Mouse (Mus musculus) heart, embryonic 10.5 days (tissue): Measurements from ENCODE around the gene Ube2f. TPM values are rescaled to one million over a fixed set of nuclear protein-coding genes. Genes with fewer than 3 reads are reported as not detected.
A peak's percentile ranks its signal among the peaks of the same experiment; 100 is the strongest.

Experiments used
- DNase-seq: peaks from one replicate; pipeline ENCODE4 v3.0.0-alpha.2; 2017; ENCODE audit warnings: low spot score
- H3K27ac ChIP-seq: fragments of 300-500 bp; sonication (generic); 2 replicates; pipeline ENCODE4 v1.5.1; 2016; ENCODE audit warnings: mild to moderate bottlenecking
- H3K27me3 ChIP-seq: fragments of 300-500 bp; sonication (generic); 2 replicates; pipeline ENCODE4 v1.6.1; 2016; ENCODE audit warnings: mild to moderate bottlenecking; ENCODE audit not compliant: poor library complexity, insufficient read depth, severe bottlenecking
- H3K36me3 ChIP-seq: fragments of 300-500 bp; sonication (generic); 2 replicates; pipeline ENCODE4 v1.6.1; 2016; ENCODE audit warnings: mild to moderate bottlenecking, moderate library complexity
- H3K4me1 ChIP-seq: fragments of 300-500 bp; sonication (generic); 2 replicates; pipeline ENCODE4 v1.6.1; 2016; ENCODE audit warnings: mild to moderate bottlenecking
- H3K4me3 ChIP-seq: fragments of 300-500 bp; sonication (generic); 2 replicates; pipeline ENCODE4 v1.5.1; 2016; ENCODE audit warnings: mild to moderate bottlenecking, moderate library complexity
- H3K9me3 ChIP-seq: fragments of 300-500 bp; sonication (generic); 2 replicates; pipeline ENCODE4 v1.6.1; 2016; ENCODE audit warnings: mild to moderate bottlenecking, moderate library complexity
- WGBS: fragments of 180-500 bp; shearing (Covaris S2); methylation state at CpG from one replicate; pipeline ENCODE4 v1.1.7; 2016; 5-methylcytosine and 5-hydroxymethylcytosine counted together
- polyA plus RNA-seq: library from polyadenylated mRNA; unstranded; fragments of >200 nt; fragmentation: Nextera tagmentation; extraction: Ambion mirVana; gene quantifications from 2 replicates; pipeline ENCODE4 v1.2.1, GENCODE M21; 2016

The Ube2f gene
- polyA plus RNA-seq, 1 experiment from 2014 or later: 82.8 TPM

DNA sequence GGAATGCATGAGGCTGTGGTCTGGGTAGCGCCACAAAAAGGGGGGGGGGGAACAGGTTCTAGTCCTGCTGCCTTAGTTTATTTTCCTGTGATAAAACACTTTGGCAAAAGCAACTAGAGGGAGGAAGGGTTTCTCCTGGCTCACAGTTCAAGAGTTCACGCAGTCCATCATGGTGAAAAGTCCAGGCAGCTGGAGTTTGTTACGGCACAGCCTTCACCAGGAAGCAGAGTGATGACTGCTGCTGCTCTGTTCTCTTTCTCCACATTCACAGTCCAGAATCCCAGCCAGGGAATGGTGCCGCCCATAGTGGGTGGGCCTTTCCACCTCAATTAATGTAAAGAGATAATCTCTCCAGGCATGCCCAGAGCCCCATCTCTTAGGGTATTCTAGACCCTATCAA lies 62.2 kb downstream of the Ube2f start:
- Histone ChIP-seq H3K27ac (no peak overlapping the region), H3K4me3 (no peak overlapping the region), H3K27me3 (no peaks in the 10 kb centered on the region), H3K36me3 (peaks cover 51% of the 10 kb centered on the region), H3K4me1 (peaks cover 21% of the 10 kb centered on the region), H3K9me3 (no peaks in the 10 kb centered on the region)
- DNase-seq: no peak
- 87% methylated on average over 4 of the region's 4 CpGs for WGBS

DNA sequence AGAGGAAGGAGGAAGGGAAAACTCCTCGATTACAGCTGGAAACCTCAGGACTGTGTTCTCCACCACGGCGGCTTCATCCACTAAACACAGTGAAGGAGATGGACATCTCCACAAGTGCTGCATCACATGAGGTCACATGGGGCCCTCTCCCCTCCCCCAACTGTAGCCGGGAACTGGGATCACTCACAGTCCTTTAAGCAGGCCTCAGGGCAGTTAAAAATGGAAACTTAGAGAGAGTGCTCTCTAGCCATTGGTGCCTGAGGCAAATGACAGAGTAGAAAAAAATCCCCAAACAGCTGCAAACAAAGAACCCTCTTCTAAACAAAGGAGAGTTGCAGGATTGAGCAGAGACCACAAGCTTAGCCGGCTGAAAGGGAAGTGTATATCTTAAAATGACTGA lies 63.1 kb downstream of the Ube2f start:
- H3K36me3 ChIP-seq: peaks cover 43% of the 10 kb centered on the region
- DNase-seq: no peak
- H3K4me3 ChIP-seq: no peak overlapping the region
- WGBS: 31% methylated on average over 5 of the region's 5 CpGs
- H3K4me1 ChIP-seq: peaks cover 23% of the 10 kb centered on the region
- no peaks in the 10 kb centered on the region for H3K27me3 ChIP-seq
- peak overlapping the region; percentile 85 for H3K27ac ChIP-seq
- no peaks in the 10 kb centered on the region for H3K9me3 ChIP-seq

- no peak for DNase-seq
- peaks cover under 1% of the 10 kb centered on the region; the same call in 1 of the 2 replicates for H3K27me3 ChIP-seq
- peaks cover 48% of the 10 kb centered on the region for H3K4me1 ChIP-seq
- 77% methylated on average over 6 of the region's 6 CpGs for WGBS
- no peak overlapping the region for H3K27ac ChIP-seq
- peaks cover 4% of the 10 kb centered on the region; the same call in 1 of the 2 replicates for H3K36me3 ChIP-seq
- H3K4me3 ChIP-seq: no peak overlapping the region
- no peaks in the 10 kb centered on the region for H3K9me3 ChIP-seq
Measured at GRCm38 (mm10) chr1:91317656-91318055, 67.6 kb downstream of the Ube2f start.

DNA sequence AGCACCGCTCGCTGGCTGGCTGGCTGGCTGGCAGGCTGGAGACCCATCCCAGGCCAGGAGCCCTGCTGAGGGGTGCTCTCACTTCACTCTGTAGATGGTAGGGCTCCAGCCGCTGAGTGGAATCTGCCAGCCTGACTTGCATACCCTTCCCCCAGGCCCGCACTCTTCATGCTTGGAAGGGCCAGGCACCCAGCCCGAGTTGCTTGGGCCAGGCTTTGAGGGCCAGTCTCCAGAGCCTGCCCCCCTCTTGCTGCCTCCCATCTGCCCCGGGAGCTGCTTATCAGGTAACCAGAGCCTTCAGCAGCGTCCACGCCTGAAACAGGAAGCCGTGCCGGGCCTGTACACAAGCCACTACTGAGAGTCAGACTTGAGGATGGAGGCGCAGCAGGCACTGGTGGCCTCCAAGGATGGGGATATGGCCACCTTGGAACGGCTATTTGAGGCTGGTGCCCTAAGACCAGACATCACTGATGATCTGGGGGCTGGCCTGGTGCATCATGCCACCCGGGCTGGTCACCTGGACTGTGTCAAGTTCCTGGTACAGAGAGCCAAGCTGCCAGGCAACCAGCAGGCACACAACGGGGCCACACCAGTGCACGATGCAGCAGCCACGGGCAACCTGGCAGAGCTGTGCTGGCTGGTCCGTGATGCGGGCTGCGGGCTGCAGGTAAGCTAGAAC lies 71.8 kb downstream of the Ube2f start, which contains the start of gene Espnl:
Gene Espnl (plus strand): TSS at position 316 of the 679 bp plus-strand sequence.
- DNase-seq: no peak
- Histone ChIP-seq H3K4me1 (peaks cover 35% of the 10 kb centered on the region), H3K27ac (peak within 1 kb of the TSS; percentile 74), H3K4me3 (peak within 1 kb of the TSS; percentile 6; the same call in 1 of the 2 replicates), H3K27me3 (peaks cover 15% of the 10 kb centered on the region; the same call in 1 of the 2 replicates), H3K36me3 (no peaks in the 10 kb centered on the region), H3K9me3 (no peaks in the 10 kb centered on the region)
- 43% methylated on average over 19 of the region's 19 CpGs for WGBS

- H3K9me3 ChIP-seq: no peaks in the 10 kb centered on the region
- peaks cover 36% of the 10 kb centered on the region for H3K4me1 ChIP-seq
- H3K27me3 ChIP-seq: peaks cover 27% of the 10 kb centered on the region; the same call in 1 of the 2 replicates
- H3K4me3 ChIP-seq: no peak overlapping the region
- H3K27ac ChIP-seq: no peak overlapping the region
- H3K36me3 ChIP-seq: no peaks in the 10 kb centered on the region
- no peak for DNase-seq
- WGBS: 79% methylated on average over 2 of the region's 2 CpGs
Measured at GRCm38 (mm10) chr1:91324646-91325045, 74.5 kb downstream of the Ube2f start.

DNA sequence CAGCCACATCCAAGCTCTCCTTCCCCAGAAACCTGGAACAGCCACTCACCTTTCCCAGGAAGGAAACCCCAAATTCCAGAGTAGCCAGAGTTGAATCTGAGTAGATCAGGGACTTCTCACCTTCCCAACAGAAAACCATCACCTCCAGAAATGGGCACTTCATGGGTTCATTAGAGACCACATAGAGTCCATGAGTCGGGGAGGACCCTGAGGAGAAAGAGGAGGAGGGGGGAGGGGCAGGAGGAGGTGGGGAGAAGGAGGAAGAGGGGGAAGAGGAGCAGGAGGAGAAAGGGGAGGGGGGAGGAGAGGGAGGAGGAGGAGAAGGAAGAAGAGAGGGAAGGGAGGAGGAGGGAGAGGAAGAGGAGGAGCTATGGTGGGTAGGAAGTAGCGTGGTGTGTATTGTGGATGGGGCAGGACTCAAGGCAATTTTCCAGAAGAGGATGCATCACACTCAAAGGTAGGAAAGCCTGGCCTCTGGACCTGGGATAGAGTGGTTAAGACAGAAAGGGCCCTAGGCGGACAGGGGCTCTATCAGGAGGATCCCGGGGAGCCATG lies 75.5 kb downstream of the Ube2f start:
- no peaks in the 10 kb centered on the region for H3K36me3 ChIP-seq
- no peaks in the 10 kb centered on the region for H3K9me3 ChIP-seq
- WGBS: 61% methylated on average over 4 of the region's 4 CpGs
- peaks cover 27% of the 10 kb centered on the region for H3K27me3 ChIP-seq
- no peak for DNase-seq
- H3K27ac ChIP-seq: no peak overlapping the region
- peaks cover 36% of the 10 kb centered on the region for H3K4me1 ChIP-seq
- H3K4me3 ChIP-seq: no peak overlapping the region

- 52% methylated on average over 4 of the region's 4 CpGs for WGBS
- no peaks in the 10 kb centered on the region for H3K9me3 ChIP-seq
- no peak for DNase-seq
- H3K27me3 ChIP-seq: peaks cover 26% of the 10 kb centered on the region
- H3K4me1 ChIP-seq: peaks cover 39% of the 10 kb centered on the region
- no peaks in the 10 kb centered on the region for H3K36me3 ChIP-seq
- H3K27ac ChIP-seq: no peak overlapping the region
- no peak overlapping the region for H3K4me3 ChIP-seq
Measured at GRCm38 (mm10) chr1:91332102-91332501, 82.0 kb downstream of the Ube2f start.

DNA sequence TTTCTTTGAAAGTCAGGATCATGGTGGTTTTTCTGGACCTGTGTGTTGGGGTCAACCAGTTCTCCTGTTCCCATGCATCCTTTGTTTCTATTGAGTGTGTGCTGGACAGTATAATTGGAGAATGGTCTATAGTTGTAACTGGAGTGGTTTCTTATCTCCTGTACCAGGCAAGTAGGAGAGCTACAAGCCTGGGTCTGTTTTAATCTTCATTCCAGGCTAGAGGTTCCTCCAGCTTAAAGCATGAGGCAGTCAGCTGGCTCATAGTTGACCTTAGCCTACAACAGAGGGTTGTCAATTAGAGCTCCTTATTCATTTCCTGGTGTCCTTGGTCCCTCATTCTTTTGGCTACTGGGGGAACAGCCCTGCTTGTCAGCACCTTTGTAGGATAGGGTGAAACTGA lies 83.5 kb downstream of the Ube2f start:
- H3K4me3 ChIP-seq: no peak overlapping the region
- H3K27me3 ChIP-seq: peaks cover 28% of the 10 kb centered on the region
- peaks cover 43% of the 10 kb centered on the region for H3K4me1 ChIP-seq
- H3K9me3 ChIP-seq: no peaks in the 10 kb centered on the region
- H3K36me3 ChIP-seq: no peaks in the 10 kb centered on the region
- H3K27ac ChIP-seq: peak overlapping the region; percentile 57; the same call in 1 of the 2 replicates
- no peak for DNase-seq

GRCm38 (mm10) chr1:91337355-91337754 lies 87.3 kb downstream of the Ube2f start:
- no peak for DNase-seq
- Histone ChIP-seq H3K9me3 (no peaks in the 10 kb centered on the region), H3K36me3 (no peaks in the 10 kb centered on the region), H3K27me3 (peaks cover 61% of the 10 kb centered on the region), H3K4me1 (peaks cover 35% of the 10 kb centered on the region), H3K27ac (no peak overlapping the region), H3K4me3 (no peak overlapping the region)
- 89% methylated on average over 7 of the region's 7 CpGs for WGBS

Other genes starting within 250 kb of the Ube2f start
- 1.3 and 2.9 TPM in 2 replicates for gene Rbm44, start 105.2 kb upstream of the Ube2f start, polyA plus RNA-seq
- 16.8 and 24.9 TPM in 2 replicates for gene Ramp1, start 70.5 kb upstream of the Ube2f start, polyA plus RNA-seq
- 21.2 and 21.9 TPM in 2 replicates for gene Scly, start 48.0 kb downstream of the Ube2f start, polyA plus RNA-seq
- 0.07 and 0.16 TPM in 2 replicates for gene Espnl, start 71.8 kb downstream of the Ube2f start, polyA plus RNA-seq
- gene Klhl30, start 100.7 kb downstream of the Ube2f start, polyA plus RNA-seq: 33.1 and 51.1 TPM in 2 replicates
- gene Erfe, start 116.1 kb downstream of the Ube2f start, polyA plus RNA-seq: 2.2 TPM in 2 replicates
- gene Ilkap, start 148.5 kb downstream of the Ube2f start, polyA plus RNA-seq: 132 and 152 TPM in 2 replicates
- gene Hes6, start 163.7 kb downstream of the Ube2f start, polyA plus RNA-seq: 70.6 and 74.2 TPM in 2 replicates
- gene Per2, start 209.0 kb downstream of the Ube2f start, polyA plus RNA-seq: 3.2 and 4.9 TPM in 2 replicates
- 6.1 and 7.3 TPM in 2 replicates for gene Traf3ip1, start 244.3 kb downstream of the Ube2f start, polyA plus RNA-seq